Mouse (Mus musculus) ES-CJ7 (cell line): ENCODE measurements around the gene Tbc1d20.

Experiments used
- DNase-seq: peaks from one replicate; pipeline ENCODE4 v3.0.0; 2011; ENCODE audit warnings: low read depth, low spot score

Tbc1d20 gene

DNA sequence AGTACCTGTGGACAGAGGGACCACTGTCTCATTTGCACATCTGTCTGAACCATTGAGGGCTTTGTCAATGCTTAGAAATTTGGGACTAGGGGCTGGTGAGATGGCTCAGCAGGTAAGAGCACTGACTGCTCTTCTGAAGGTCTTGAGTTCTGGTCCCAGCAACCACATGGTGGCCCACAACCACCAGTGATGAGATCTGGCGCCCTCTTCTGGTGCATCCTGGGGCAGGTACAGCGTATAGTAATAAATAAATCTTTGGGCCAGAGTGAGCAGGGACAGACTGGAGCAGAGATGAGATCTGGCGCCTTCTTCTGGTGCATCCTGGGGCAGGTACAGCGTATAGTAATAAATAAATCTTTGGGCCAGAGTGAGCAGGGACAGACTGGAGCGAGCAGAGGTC is 65.3 kb downstream of the Tbc1d20 start:
- peak; percentile 69 for DNase-seq

DNA sequence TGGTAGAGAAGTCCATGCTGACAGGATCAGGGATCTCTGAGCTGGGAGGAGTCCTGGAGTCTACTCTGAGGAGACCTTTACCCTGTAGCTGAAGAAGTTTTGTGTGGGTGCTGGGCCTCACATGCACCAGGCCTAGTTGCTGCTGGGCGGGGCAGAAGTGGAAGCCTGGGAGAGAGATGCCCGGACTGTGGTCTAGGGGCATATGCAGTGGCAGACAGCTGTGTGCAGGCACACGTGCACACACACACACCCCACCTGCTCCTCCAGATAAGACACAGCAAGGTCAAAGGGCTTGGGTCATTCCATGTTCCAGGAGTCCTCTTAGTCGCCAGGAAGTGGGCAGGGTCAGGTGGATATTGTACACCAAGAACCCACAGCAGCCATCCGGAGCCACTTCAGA is 66.0 kb downstream of the Tbc1d20 start:
- DNase-seq = no peak

DNA sequence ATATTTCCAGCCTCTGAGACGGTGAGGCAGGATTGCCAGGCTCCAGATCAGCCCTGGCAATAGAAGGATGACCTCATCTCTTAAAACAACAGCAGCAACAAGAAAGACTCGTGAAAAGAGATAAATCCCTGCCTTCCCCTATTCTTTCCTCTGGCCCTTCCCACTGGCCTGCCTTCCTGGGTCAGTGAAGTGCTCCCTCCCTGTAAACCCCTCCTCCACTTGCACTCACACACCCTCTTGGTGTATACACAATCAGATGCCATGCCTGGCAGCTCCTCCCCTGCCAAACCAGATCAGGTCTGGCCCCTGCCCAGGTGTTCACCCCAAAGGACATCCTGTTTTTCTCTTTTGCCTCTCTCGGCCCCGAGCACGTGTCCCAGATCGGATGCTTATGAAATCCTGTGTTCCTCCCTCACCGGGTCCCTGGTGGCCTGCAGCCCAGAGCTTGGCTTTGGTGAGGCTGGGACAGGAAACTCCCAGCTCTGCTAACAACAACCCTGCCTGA is 66.7 kb downstream of the Tbc1d20 start:
- DNase-seq = no peak

DNA sequence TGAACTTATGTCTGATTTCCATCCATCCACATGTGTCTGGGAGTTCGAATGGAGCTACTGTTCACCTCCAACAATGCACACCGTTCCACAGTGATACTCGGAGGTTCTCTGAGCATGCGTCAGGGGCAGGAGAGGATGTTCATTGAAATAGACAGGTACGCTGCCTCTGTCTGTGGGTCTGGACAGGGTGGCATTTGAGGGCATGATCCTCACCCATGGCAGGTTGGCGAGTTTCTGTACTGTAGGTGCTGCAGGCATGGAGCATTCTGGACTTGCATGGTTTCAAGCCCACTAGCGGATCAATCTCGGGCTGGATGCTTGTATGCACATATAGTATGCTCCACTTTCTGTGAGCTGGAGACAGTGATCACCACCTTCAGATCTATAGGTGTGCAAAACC is 67.6 kb downstream of the Tbc1d20 start:
- DNase-seq = no peak
